Mouse (Mus musculus) intestine, embryonic 16.5 days (tissue): ENCODE results near the gene Lipt2. TPM values are rescaled to one million over a fixed set of nuclear protein-coding genes. Genes with fewer than 3 reads are reported as not detected.

Experiments used
- ATAC-seq: fragments of 200-750 bp; cut with Nextera tagmentation; 2 replicates; pipeline ENCODE4 v1.8.0; 2017; ENCODE audit warnings: moderate TSS enrichment, moderate library complexity
- H3K27ac ChIP-seq: fragments of 300-500 bp; sonication (generic); 2 replicates; pipeline ENCODE4 v1.5.1; 2014; ENCODE audit warnings: mild to moderate bottlenecking, low read length
- H3K27me3 ChIP-seq: fragments of 300-500 bp; sonication (generic); replicated peaks from 2 replicates; pipeline ENCODE4 v1.6.1; 2014; ENCODE audit warnings: low read length, control low read depth, mixed read lengths; ENCODE audit not compliant: control insufficient read depth, insufficient read depth
- H3K36me3 ChIP-seq: fragments of 300-500 bp; sonication (generic); 2 replicates; pipeline ENCODE4 v1.6.1; 2014; ENCODE audit warnings: low read length, control low read depth; ENCODE audit not compliant: control insufficient read depth, insufficient read depth
- H3K4me1 ChIP-seq: fragments of 300-500 bp; sonication (generic); 2 replicates; pipeline ENCODE4 v1.6.1; 2014; ENCODE audit warnings: low read length, control low read depth, mixed read lengths; ENCODE audit not compliant: control insufficient read depth, insufficient read depth
- H3K4me2 ChIP-seq: fragments of 300-500 bp; sonication (generic); 2 replicates; pipeline ENCODE4 v1.6.1; 2014; ENCODE audit warnings: low read depth, low read length, control low read depth
- H3K4me3 ChIP-seq: fragments of 300-500 bp; sonication (generic); 2 replicates; pipeline ENCODE4 v1.5.1; 2014; ENCODE audit warnings: mild to moderate bottlenecking, low read length
- H3K9ac ChIP-seq: fragments of 300-500 bp; sonication (generic); 2 replicates; pipeline ENCODE4 v1.6.1; 2014; ENCODE audit warnings: low read depth, low read length
- H3K9me3 ChIP-seq: fragments of 300-500 bp; sonication (generic); 2 replicates; pipeline ENCODE4 v1.6.1; 2016; ENCODE audit warnings: low read length, control low read depth; ENCODE audit not compliant: control insufficient read depth
- WGBS: fragments of 180-500 bp; shearing (Covaris S2); extraction: QIAGEN DNeasy Blood & Tissue Kit; methylation state at CpG from one replicate; pipeline ENCODE4 v1.1.7; 2014; 5-methylcytosine and 5-hydroxymethylcytosine counted together
- polyA plus RNA-seq: library from polyadenylated mRNA; unstranded; fragments of >200 nt; fragmentation: Nextera tagmentation; extraction: Ambion mirVana; gene quantifications from 2 replicates; pipeline ENCODE4 v1.2.1, GENCODE M21; 2015

Gene Lipt2
- polyA plus RNA-seq, 1 experiment from 2014 or later: 15.6 TPM

DNA sequence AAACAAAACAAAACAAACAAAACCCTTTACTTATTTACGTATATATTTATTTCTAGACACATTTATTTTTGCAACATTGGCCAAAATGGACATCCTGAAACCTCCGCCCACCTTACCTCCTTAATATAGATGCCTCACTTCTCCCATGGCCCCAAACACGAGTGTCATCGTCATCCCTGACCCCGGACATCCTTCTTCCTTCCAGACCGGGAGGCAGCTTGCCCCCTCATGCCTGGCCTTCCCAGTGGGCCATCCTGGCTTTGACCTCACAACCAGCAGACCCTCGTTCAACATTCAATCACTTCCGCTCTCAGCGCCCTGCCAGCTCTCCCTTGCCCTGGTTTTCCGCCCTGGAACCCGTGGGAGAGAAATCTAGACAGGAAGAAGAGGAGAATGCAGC lies 8.5 kb upstream of the Lipt2 start:
- 76% methylated on average over 11 of the region's 11 CpGs for WGBS
- no peak overlapping the region for H3K9ac ChIP-seq
- H3K9me3 ChIP-seq: no peaks in the 10 kb centered on the region
- no peak for ATAC-seq
- H3K27ac ChIP-seq: no peak overlapping the region
- no peaks in the 10 kb centered on the region for H3K4me1 ChIP-seq
- H3K36me3 ChIP-seq: no peaks in the 10 kb centered on the region
- no peak overlapping the region for H3K4me2 ChIP-seq
- no peaks in the 10 kb centered on the region for H3K27me3 ChIP-seq
- H3K4me3 ChIP-seq: no peak overlapping the region

DNA sequence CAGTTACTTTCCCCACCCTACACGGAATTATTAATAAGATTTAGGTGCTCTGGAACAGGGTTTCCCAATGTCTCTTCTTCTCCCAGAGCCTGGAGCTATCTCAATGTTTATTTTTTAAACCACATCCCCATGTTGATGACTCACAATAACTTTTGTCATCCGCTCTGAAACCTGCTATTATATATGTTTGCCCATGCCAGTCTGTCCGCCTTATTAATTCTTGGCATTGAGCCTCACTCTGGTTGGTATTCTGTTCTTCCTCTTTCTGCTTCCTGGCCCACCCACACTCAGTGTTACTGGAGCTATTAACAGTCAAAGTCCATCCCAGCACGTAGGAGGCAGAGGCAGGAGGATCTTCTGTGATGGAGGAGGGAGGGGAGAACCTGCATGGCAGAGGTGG lies 1.4 kb upstream of the Lipt2 start:
- ATAC-seq: no peak
- Histone ChIP-seq H3K4me2 (no peak overlapping the region), H3K9ac (no peak overlapping the region), H3K27me3 (no peaks in the 10 kb centered on the region), H3K4me1 (peaks cover 4% of the 10 kb centered on the region; the same call in 1 of the 2 replicates), H3K4me3 (no peak overlapping the region), H3K27ac (no peak overlapping the region), H3K36me3 (no peaks in the 10 kb centered on the region), H3K9me3 (no peaks in the 10 kb centered on the region)
- WGBS: 63% methylated on average over 4 of the region's 4 CpGs

DNA sequence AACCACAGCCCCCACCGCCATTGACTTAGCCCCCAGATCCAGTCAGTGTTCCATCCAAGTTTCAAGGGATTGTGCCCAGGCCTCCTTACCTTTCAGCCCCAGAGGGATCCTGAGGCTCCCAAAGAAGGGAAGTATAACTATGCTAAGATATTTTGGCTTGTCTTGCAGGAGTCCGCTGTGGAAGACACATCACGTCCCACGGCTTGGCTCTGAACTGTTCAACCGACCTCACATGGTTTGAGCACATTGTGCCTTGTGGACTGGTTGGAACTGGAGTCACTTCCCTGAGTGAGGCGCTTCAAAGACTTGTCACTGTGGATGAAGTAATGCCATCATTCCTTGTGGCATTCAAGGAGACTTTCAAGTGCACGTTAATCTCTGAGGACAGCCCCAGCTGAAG lies 929 bp downstream of the Lipt2 start:
- H3K9me3 ChIP-seq: no peaks in the 10 kb centered on the region
- H3K4me2 ChIP-seq: peak overlapping the region; percentile 86
- peak overlapping the region; percentile 84 for H3K4me3 ChIP-seq
- peak overlapping the region; percentile 98; the same call in 1 of the 2 replicates for H3K27ac ChIP-seq
- H3K36me3 ChIP-seq: no peaks in the 10 kb centered on the region
- peaks cover 4% of the 10 kb centered on the region; the same call in 1 of the 2 replicates for H3K4me1 ChIP-seq
- H3K9ac ChIP-seq: peak overlapping the region; percentile 97
- peak; percentile 2; the same call in 1 of the 2 replicates for ATAC-seq
- H3K27me3 ChIP-seq: no peaks in the 10 kb centered on the region
- 62% methylated on average over 7 of the region's 7 CpGs for WGBS

DNA sequence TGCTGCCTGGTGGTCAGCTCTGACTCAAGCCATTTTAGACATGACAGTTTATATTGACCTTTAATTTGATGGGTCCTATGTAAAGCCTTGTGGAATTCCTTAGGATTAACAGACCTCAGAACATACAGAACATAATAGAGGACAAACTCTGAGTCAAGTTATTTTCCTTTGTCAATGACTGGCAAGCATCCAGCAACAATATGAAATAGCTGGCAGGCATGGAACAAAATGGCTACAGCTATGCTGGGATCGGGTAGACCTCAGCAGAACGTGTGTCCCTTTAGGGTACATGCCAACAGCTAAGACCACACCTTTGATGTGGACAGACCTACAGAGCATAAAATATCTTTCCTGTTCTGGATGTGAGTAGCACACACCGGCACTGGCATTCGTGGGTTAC lies 4.4 kb downstream of the Lipt2 start:
- H3K4me1 ChIP-seq: peaks cover 4% of the 10 kb centered on the region; the same call in 1 of the 2 replicates
- no peak overlapping the region for H3K9ac ChIP-seq
- no peak overlapping the region for H3K4me2 ChIP-seq
- ATAC-seq: no peak
- H3K27me3 ChIP-seq: no peaks in the 10 kb centered on the region
- WGBS: 82% methylated on average over 4 of the region's 4 CpGs
- no peaks in the 10 kb centered on the region for H3K36me3 ChIP-seq
- no peak overlapping the region for H3K27ac ChIP-seq
- no peak overlapping the region for H3K4me3 ChIP-seq
- no peaks in the 10 kb centered on the region for H3K9me3 ChIP-seq

DNA sequence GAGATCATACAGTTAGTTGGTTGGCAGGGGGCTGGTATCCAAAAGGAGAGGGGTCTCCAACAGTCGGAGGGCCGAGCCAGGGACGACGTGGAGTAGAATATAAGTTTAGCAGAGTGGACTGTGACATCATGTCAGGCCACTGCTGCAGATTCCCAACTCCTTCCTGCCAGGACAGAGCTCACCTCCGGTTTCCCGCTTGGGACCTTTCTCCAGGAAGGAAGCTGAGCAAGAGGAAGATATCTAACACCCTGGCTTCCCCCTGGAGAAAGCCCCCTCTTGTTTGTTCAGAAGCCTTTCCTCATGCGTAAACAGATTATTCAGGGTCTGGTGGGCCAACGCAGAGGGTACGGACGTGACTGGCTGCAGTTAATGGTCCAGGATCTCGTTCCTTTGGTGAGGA lies 9.6 kb downstream of the Lipt2 start:
- 72% methylated on average over 11 of the region's 11 CpGs for WGBS
- H3K9me3 ChIP-seq: no peaks in the 10 kb centered on the region
- no peaks in the 10 kb centered on the region for H3K36me3 ChIP-seq
- H3K4me1 ChIP-seq: no peaks in the 10 kb centered on the region
- H3K27ac ChIP-seq: no peak overlapping the region
- ATAC-seq: no peak
- H3K4me3 ChIP-seq: no peak overlapping the region
- H3K4me2 ChIP-seq: no peak overlapping the region
- H3K27me3 ChIP-seq: no peaks in the 10 kb centered on the region
- no peak overlapping the region for H3K9ac ChIP-seq

DNA sequence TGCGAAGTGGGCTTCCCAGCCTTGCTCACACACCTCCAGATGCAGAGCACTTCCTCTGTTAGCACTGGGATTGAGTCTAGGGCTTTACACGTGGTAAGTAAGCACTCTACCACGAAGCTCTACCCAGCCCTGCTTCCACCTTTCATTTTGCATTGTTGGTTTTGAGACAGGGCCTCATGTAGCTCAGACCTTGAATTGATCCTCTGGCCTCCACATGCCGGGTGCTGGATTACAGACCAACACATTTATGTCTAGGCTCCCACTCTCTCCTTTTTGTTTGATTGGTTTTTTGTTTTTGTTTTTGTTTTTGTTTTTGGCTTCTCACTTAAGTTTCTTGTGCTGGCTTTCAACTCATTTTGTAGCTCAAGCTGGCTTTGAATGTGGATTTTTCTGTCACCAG lies 11.7 kb downstream of the Lipt2 start:
- Histone ChIP-seq H3K9ac (no peak overlapping the region), H3K4me1 (no peaks in the 10 kb centered on the region), H3K27me3 (no peaks in the 10 kb centered on the region), H3K9me3 (no peaks in the 10 kb centered on the region), H3K4me2 (no peak overlapping the region), H3K27ac (no peak overlapping the region), H3K4me3 (no peak overlapping the region), H3K36me3 (no peaks in the 10 kb centered on the region)
- ATAC-seq: no peak
- 64% methylated on average over 4 of the region's 4 CpGs for WGBS

DNA sequence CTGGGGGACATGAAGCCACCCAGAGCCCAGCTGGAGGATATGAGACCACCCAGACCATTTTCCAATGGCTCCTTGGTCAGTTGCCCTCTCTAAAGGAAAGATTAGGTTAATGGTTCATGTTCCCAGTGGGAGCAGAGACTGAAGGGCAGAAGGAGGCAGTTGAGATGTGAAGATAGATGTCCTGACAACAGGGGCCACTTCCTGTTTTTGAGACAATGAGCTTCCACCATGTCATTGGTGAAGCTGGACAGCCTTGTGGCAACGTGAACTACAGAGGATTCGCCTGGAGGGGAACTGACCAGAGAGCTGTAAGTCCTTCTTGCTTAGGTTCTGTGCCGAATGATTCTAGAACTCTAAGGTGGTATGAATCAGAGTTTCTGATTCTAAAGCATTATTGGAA lies 17.2 kb downstream of the Lipt2 start, which contains the start of gene Kcne3:
Gene Kcne3 (plus strand): TSS at position 234 of the 400 bp plus-strand sequence.
- H3K27me3 ChIP-seq: no peaks in the 10 kb centered on the region; the same call in 1 of the 2 replicates
- H3K4me3 ChIP-seq: no peak within 1 kb of the TSS
- no peak within 1 kb of the TSS for H3K27ac ChIP-seq
- no peak for ATAC-seq
- no peaks in the 10 kb centered on the region for H3K36me3 ChIP-seq
- H3K9me3 ChIP-seq: no peaks in the 10 kb centered on the region
- no peak within 1 kb of the TSS for H3K9ac ChIP-seq
- no peak within 1 kb of the TSS for H3K4me2 ChIP-seq
- WGBS: 73% methylated on average over 3 of the region's 3 CpGs
- peaks cover 7% of the 10 kb centered on the region for H3K4me1 ChIP-seq

DNA sequence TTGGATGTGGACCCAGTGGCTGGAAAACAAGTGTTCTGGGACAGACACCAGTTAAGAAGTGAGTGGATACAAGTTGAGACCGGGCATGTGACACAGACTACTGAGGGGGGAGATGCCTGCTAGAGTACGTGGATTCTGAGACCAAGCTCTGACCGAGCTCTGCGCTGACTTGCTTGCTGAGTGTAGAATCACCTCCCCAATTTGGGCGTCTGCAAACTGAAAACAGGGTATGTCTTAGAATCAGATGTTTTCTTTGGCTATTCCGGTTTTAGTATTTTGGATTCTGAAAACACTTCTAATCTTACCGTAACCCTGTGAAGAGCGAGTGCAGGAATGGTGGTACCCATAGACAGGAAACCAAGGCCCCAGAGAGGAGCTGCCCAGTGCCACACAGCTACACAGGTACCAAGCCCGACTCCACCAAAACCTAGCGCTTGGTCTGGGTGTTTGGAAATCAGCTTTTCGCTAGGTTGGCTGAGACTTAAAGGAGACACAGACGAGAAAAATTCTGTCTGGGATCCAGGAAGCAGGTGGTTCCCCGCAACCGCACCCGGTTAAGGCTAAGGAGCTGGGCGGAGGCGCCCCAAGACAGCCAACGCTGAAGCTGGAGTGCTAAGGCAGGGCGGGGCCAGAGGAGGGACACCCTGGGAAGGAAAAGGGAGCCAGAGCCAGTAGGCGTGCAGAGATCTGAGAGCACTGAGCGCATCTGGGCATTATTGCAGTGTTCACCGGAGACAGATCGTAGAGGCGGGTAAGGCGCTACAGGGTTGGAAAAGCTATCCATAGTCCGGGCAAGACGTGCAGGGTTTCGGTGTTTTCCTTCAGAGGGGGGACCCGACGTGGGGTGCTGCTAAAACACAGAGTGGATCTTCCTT lies 19.2 kb downstream of the Lipt2 start:
- H3K4me1 ChIP-seq: peaks cover 15% of the 10 kb centered on the region
- peak overlapping the region; percentile 64 for H3K9ac ChIP-seq
- peak overlapping the region; percentile 65 for H3K4me2 ChIP-seq
- peak overlapping the region; percentile 50 for H3K4me3 ChIP-seq
- no peaks in the 10 kb centered on the region for H3K9me3 ChIP-seq
- peak overlapping the region; percentile 61 for H3K27ac ChIP-seq
- no peaks in the 10 kb centered on the region; the same call in 1 of the 2 replicates for H3K27me3 ChIP-seq
- H3K36me3 ChIP-seq: no peaks in the 10 kb centered on the region
- ATAC-seq: peak; percentile 89
- 10% methylated on average over 30 of the region's 30 CpGs for WGBS

DNA sequence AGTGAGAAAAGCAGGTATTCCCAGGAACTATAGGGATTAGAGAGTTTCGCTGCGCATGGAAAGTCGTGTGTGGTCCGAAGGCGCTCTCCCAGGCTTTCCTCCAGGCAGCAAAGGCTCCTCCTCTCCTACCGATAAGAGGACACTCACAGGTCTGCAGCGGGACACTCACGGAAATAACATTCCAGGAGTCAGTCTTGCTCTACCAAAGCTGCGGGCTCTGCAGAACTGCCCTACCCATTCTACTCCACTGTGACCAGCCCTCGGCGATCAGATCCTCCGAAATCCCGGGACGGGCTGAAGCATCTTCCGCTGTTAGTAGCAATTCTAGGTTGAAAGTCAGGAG lies 19.8 kb downstream of the Lipt2 start:
- peaks cover 15% of the 10 kb centered on the region for H3K4me1 ChIP-seq
- WGBS: 2% methylated on average over 15 of the region's 15 CpGs
- peak; percentile 62 for ATAC-seq
- no peaks in the 10 kb centered on the region; the same call in 1 of the 2 replicates for H3K27me3 ChIP-seq
- H3K36me3 ChIP-seq: no peaks in the 10 kb centered on the region
- peak overlapping the region; percentile 64 for H3K9ac ChIP-seq
- peak overlapping the region; percentile 65 for H3K4me2 ChIP-seq
- peak overlapping the region; percentile 50 for H3K4me3 ChIP-seq
- H3K9me3 ChIP-seq: no peaks in the 10 kb centered on the region
- H3K27ac ChIP-seq: peak overlapping the region; percentile 61
